Mouse (Mus musculus) ES-Bruce4 (cell line): ENCODE results near the gene Timm8a2.

ENCODE experiments used
- CTCF ChIP-seq: IDR thresholded peaks from one replicate; pipeline ENCODE4 v1.8.1; 2011; ENCODE audit warnings: low read depth, low read length
- POLR2A ChIP-seq: IDR thresholded peaks from one replicate; pipeline ENCODE4 v1.8.1; 2011; ENCODE audit warnings: low read length; ENCODE audit not compliant: insufficient read depth

- no peak for TF ChIP-seq CTCF
- TF ChIP-seq POLR2A, result no peak
Measured at GRCm38 (mm10) chr14:122073422-122073821, 38.9 kb downstream of the Timm8a2 start.
